Mouse (Mus musculus): Measurements from ENCODE around the gene Ceacam20. TPM values are rescaled to one million over a fixed set of nuclear protein-coding genes. Genes with fewer than 3 reads are reported as not detected.
"Not testable (repeated sequence)": the region's sequence is repeated elsewhere in the genome, so short reads cannot be mapped to it uniquely, and the experiment has no call there.

Ceacam20 gene
- polyA plus RNA-seq, 1 experiment from 2014 or later: not detected

DNA sequence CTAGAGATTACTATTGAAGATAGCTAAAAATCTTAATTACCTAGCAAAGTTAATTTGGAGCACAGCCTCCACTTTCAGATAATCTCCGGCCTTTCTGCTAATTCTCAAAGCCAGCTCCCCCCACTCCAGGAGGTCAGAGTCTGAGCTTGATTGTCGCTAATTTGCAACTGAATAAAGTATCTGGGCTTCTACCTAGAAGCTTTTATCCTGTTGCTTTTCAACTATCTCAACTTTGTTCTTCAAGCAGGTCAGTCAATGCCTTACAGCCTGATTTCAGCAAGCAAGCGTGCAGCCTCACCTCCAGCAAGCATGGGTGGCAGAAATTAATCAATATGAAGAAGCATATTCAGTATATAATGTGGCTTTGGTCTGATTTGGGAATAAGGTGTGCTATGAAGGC, 31.5 kb downstream of the Ceacam20 start:
- H3K27ac ChIP-seq (replicated peaks); H3K4me1 ChIP-seq; H3K27me3 ChIP-seq (replicated peaks); H3K4me3 ChIP-seq; ATAC-seq (ENCODE audit: extremely low read depth, insufficient number of reproducible peaks, low FRiP score, low TSS enrichment); H3K36me3 ChIP-seq; H3K4me2 ChIP-seq; H3K9ac ChIP-seq: not testable (repeated sequence)
- WGBS: 54% methylated on average over 3 of the region's 3 CpGs
- peaks cover 17% of the 10 kb centered on the region for H3K9me3 ChIP-seq

DNA sequence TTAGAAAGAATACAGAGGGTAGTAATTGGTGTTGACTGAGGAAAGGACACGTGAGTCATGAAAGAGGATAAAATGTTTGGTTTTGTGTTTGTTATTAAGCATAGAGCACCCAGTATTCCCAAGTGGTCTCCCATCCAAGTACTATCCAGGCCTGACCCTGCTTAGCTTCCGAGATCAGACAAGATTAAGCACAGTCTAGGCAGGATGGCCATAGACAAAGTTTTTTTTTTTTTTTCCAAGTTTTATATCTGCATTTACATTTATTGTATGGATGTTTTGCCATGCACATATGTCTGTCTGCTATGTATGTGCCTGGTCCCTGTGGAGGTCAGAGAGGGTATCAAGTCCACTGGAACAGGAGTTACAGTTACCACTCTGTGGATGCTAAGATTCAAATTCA, 44.8 kb downstream of the Ceacam20 start:
- H3K4me1 ChIP-seq: no peaks in the 10 kb centered on the region
- no peaks in the 10 kb centered on the region for H3K27me3 ChIP-seq (replicated peaks)
- H3K27ac ChIP-seq (replicated peaks): no peak overlapping the region
- no peak overlapping the region for H3K4me2 ChIP-seq
- no peak overlapping the region for H3K4me3 ChIP-seq
- ATAC-seq (ENCODE audit: extremely low read depth, insufficient number of reproducible peaks, low FRiP score, low TSS enrichment): no peak
- H3K36me3 ChIP-seq: no peaks in the 10 kb centered on the region
- no peaks in the 10 kb centered on the region for H3K9me3 ChIP-seq
- WGBS: 60% methylated on average over 2 of the region's 2 CpGs
- no peak overlapping the region for H3K9ac ChIP-seq

Other genes starting within 250 kb of the Ceacam20 start
- 128 and 146 TPM in 2 replicates for gene Tomm40, start 250.0 kb upstream of the Ceacam20 start, polyA plus RNA-seq (2015; fragmentation: Nextera tagmentation; extraction: Ambion mirVana)
- 89.3 and 89.4 TPM in 2 replicates for gene Nectin2, start 214.9 kb upstream of the Ceacam20 start, polyA plus RNA-seq (2015; fragmentation: Nextera tagmentation; extraction: Ambion mirVana)
- gene Bcam, start 194.4 kb upstream of the Ceacam20 start, polyA plus RNA-seq (2015; fragmentation: Nextera tagmentation; extraction: Ambion mirVana): 223 and 250 TPM in 2 replicates
- 0.59 and 0.68 TPM in 2 replicates for gene Cblc, start 168.6 kb upstream of the Ceacam20 start, polyA plus RNA-seq (2015; fragmentation: Nextera tagmentation; extraction: Ambion mirVana)
- gene Bcl3, start 142.6 kb upstream of the Ceacam20 start, polyA plus RNA-seq (2015; fragmentation: Nextera tagmentation; extraction: Ambion mirVana): 1.5 and 1.9 TPM in 2 replicates
- gene Gm19345, start 113.4 kb upstream of the Ceacam20 start, polyA plus RNA-seq (2015; fragmentation: Nextera tagmentation; extraction: Ambion mirVana): not detected in 2 replicates
- gene Ceacam16, start 104.1 kb upstream of the Ceacam20 start, polyA plus RNA-seq (2015; fragmentation: Nextera tagmentation; extraction: Ambion mirVana): 0.13 TPM in 1 of 2 replicates, not detected in the other
- gene Ceacam19, start 77.4 kb upstream of the Ceacam20 start, polyA plus RNA-seq (2015; fragmentation: Nextera tagmentation; extraction: Ambion mirVana): not detected in 2 replicates
- 15.7 TPM in 2 replicates for gene Pvr, start 44.3 kb upstream of the Ceacam20 start, polyA plus RNA-seq (2015; fragmentation: Nextera tagmentation; extraction: Ambion mirVana)
- gene Igsf23, start 14.7 kb upstream of the Ceacam20 start, polyA plus RNA-seq (2015; fragmentation: Nextera tagmentation; extraction: Ambion mirVana): 1.2 and 1.6 TPM in 2 replicates
- gene Nlrp9b, start 26.1 kb downstream of the Ceacam20 start, polyA plus RNA-seq (2015; fragmentation: Nextera tagmentation; extraction: Ambion mirVana): not detected in 2 replicates
- not detected in 2 replicates for gene Vmn1r91, start 134.3 kb downstream of the Ceacam20 start, polyA plus RNA-seq (2015; fragmentation: Nextera tagmentation; extraction: Ambion mirVana)
- gene Gm16442, start 157.2 kb downstream of the Ceacam20 start, polyA plus RNA-seq (2015; fragmentation: Nextera tagmentation; extraction: Ambion mirVana): not detected in 2 replicates
- gene Vmn1r93, start 173.7 kb downstream of the Ceacam20 start, polyA plus RNA-seq (2015; fragmentation: Nextera tagmentation; extraction: Ambion mirVana): not detected in 2 replicates
- not detected in 2 replicates for gene Vmn1r94, start 203.0 kb downstream of the Ceacam20 start, polyA plus RNA-seq (2015; fragmentation: Nextera tagmentation; extraction: Ambion mirVana)
- gene Vmn1r95, start 228.3 kb downstream of the Ceacam20 start, polyA plus RNA-seq (2015; fragmentation: Nextera tagmentation; extraction: Ambion mirVana): not detected in 2 replicates
- not detected in 2 replicates for gene Gm6164, start 240.2 kb downstream of the Ceacam20 start, polyA plus RNA-seq (2015; fragmentation: Nextera tagmentation; extraction: Ambion mirVana)